Mouse (Mus musculus): ENCODE measurements around the gene Cckar.

DNA sequence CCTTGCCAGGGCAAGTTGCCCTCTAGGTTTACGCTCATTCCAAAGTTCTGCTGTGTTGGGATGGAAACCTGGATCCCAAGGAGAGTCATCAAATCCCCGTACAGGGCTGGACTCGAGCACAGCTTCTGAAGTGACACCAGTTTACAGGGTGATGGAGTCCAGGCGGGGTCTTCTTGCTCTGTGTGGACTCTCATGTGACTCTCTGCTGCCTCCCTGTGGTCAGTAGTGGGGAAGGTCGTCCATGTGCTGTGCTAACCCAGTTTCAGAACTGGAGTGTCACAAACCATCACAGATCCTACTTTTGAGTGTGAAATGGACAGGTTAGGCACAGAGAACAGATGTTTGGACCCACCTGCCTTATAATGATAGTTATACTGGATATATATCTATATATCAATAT is 35.2 kb downstream of the Cckar start:
- TF ChIP-seq CTCF (IDR thresholded peaks at IDR 0.05; ENCODE audit: low read depth, low read length) (peak; percentile 51), GATA1 (IDR thresholded peaks at IDR 0.05; ENCODE audit: borderline replicate concordance, low read length) (no peak), TAL1 (conservative IDR thresholded peaks at IDR 0.05; ENCODE audit: low read depth, low read length) (no peak), POLR2AphosphoS5 (IDR thresholded peaks at IDR 0.05; ENCODE audit: insufficient replicate concordance, low read depth, low read length) (no peak), GATA2 (IDR thresholded peaks at IDR 0.05; ENCODE audit: borderline replicate concordance, low read depth, low read length) (no peak)

All from G1E (cell line).